7 mouse cellular contexts compared by ENCODE assay signal in genomic region chr11:87010476-87010875, GRCm38 (mm10). TPM values are rescaled to one million over a fixed set of nuclear protein-coding genes. Genes with fewer than 3 reads are reported as not detected.
DNase-seq lines count a peak whose midpoint lies in the region; ATAC-seq and TF ChIP-seq lines count a peak whose summit lies in the region.

No protein-coding gene starts in this region.

- no peak for TF ChIP-seq POLR2A in cerebellum, adult 2 months (IDR thresholded peaks at IDR 0.05; ENCODE audit: borderline replicate concordance, insufficient read depth, low read length)
- no peak for TF ChIP-seq POLR2A in kidney, adult 2 months (IDR thresholded peaks at IDR 0.05; ENCODE audit: low read depth, low read length)

- no peak overlapping the region for H3K4me2 ChIP-seq in liver, postnatal 0 days (ENCODE audit: low read depth, low read length)

- no peak for TF ChIP-seq EP300 in liver, postnatal 0 days (IDR thresholded peaks at IDR 0.05; ENCODE audit: low read depth)

- DNase-seq in 416B (ENCODE audit: low read depth), result peak; percentile 74
- DNase-seq in cerebellum, adult 2 months, result peak; percentile 69 to 79
- peak; percentile 18 for DNase-seq in gastrocnemius, postnatal 10 days
- DNase-seq in kidney, adult 2 months, result peak; percentile 82
- DNase-seq in liver, postnatal 0 days, result peak; percentile 29
- DNase-seq in retina, postnatal 1 day, result peak; percentile 87

- no peaks in the 10 kb centered on the region for H3K9me3 ChIP-seq in E14TG2a.4 (ENCODE audit: low read length)
- H3K9me3 ChIP-seq in liver, postnatal 0 days (ENCODE audit: low read length), result no peaks in the 10 kb centered on the region

- H3K27me3 ChIP-seq in E14TG2a.4 (ENCODE audit: insufficient read depth, low read length), result no peaks in the 10 kb centered on the region
- H3K27me3 ChIP-seq in cerebellum, adult 2 months (ENCODE audit: control insufficient read depth, insufficient read depth, low read length), result no peaks in the 10 kb centered on the region
- no peaks in the 10 kb centered on the region for H3K27me3 ChIP-seq in kidney, adult 2 months (replicated peaks; ENCODE audit: control insufficient read depth, insufficient read depth, low read length)
- H3K27me3 ChIP-seq in liver, postnatal 0 days (ENCODE audit: insufficient read depth, low read length), result no peaks in the 10 kb centered on the region

- no peak overlapping the region for H3K4me3 ChIP-seq in E14TG2a.4 (replicated peaks; ENCODE audit: low read length)
- no peak overlapping the region for H3K4me3 ChIP-seq in cerebellum, adult 2 months (replicated peaks; ENCODE audit: insufficient read depth, low read depth, low read length)
- H3K4me3 ChIP-seq in kidney, adult 2 months (ENCODE audit: insufficient read depth, low read depth, low read length), result no peak overlapping the region
- H3K4me3 ChIP-seq in liver, postnatal 0 days (ENCODE audit: low read depth, low read length), result no peak overlapping the region

- no peaks in the 10 kb centered on the region for H3K36me3 ChIP-seq in E14TG2a.4 (ENCODE audit: insufficient read depth, low read length)
- H3K36me3 ChIP-seq in kidney, adult 2 months (ENCODE audit: control insufficient read depth, insufficient read depth, low read length), result no peaks in the 10 kb centered on the region
- H3K36me3 ChIP-seq in liver, postnatal 0 days (replicated peaks; ENCODE audit: insufficient read depth, low read length), result no peaks in the 10 kb centered on the region

- no peaks in the 10 kb centered on the region for H3K4me1 ChIP-seq in E14TG2a.4 (replicated peaks; ENCODE audit: low read depth, low read length)
- H3K4me1 ChIP-seq in cerebellum, adult 2 months (ENCODE audit: control insufficient read depth, insufficient read depth, low read length), result no peaks in the 10 kb centered on the region
- no peaks in the 10 kb centered on the region for H3K4me1 ChIP-seq in kidney, adult 2 months (ENCODE audit: control insufficient read depth, insufficient read depth, low read length)
- H3K4me1 ChIP-seq in liver, postnatal 0 days (ENCODE audit: insufficient read depth), result no peaks in the 10 kb centered on the region

- WGBS in cerebellum, adult 2 months, result 15% methylated on average over 9 of the region's 9 CpGs
- WGBS in kidney, adult 2 months, result 18% methylated on average over 9 of the region's 9 CpGs
- WGBS in liver, postnatal 0 days (ENCODE audit: insufficient replicate concordance), result 18% methylated on average over 9 of the region's 9 CpGs

- peak; percentile 85 for TF ChIP-seq CTCF in E14TG2a.4 (conservative IDR thresholded peaks at IDR 0.05; ENCODE audit: low read length)
- TF ChIP-seq CTCF in cerebellum, adult 2 months (IDR thresholded peaks at IDR 0.05; ENCODE audit: borderline replicate concordance, insufficient read depth, low read depth, low read length), result peak; percentile 63
- peak; percentile 52 for TF ChIP-seq CTCF in kidney, adult 2 months (conservative IDR thresholded peaks at IDR 0.05; ENCODE audit: insufficient read depth, insufficient read length, low read depth, low read length)
- TF ChIP-seq CTCF in liver, postnatal 0 days (IDR thresholded peaks at IDR 0.05; ENCODE audit: low read depth), result peak; percentile 78

- peak; percentile 56; the same call in 1 of the 2 replicates for ATAC-seq in liver, postnatal 0 days

- H3K27ac ChIP-seq in cerebellum, adult 2 months (ENCODE audit: insufficient read depth, low read length), result no peak overlapping the region
- no peak overlapping the region for H3K27ac ChIP-seq in kidney, adult 2 months (ENCODE audit: insufficient read depth, low read depth, low read length)
- no peak overlapping the region for H3K27ac ChIP-seq in liver, postnatal 0 days (ENCODE audit: low read depth)

- H3K9ac ChIP-seq in liver, postnatal 0 days (replicated peaks), result no peak overlapping the region

RNA-seq across cellular contexts. Expression of gene Ypel2, which starts 17.0 kb away (rescaled TPM):
- 25.3 and 26.7 TPM in 2 replicates for polyA plus RNA-seq in cerebellum, adult 2 months (2012; rRNA removed)
- 10 to 100 TPM in 1 of 2 experiments, 1 to 10 TPM in 1; 9.8 to 11.6 TPM for total RNA-seq in gastrocnemius, postnatal 10 days (2021)
- polyA plus RNA-seq in kidney, adult 2 months (2012; rRNA removed), result 4.7 TPM in 2 replicates
- 2.1 TPM in 2 replicates for polyA plus RNA-seq in liver, postnatal 0 days (2015; fragmentation: Nextera tagmentation; extraction: Ambion mirVana)

Comparison
In these comparisons a context has a peak if more than half of its experiments do, and no peak if none do; other contexts are left out.
1. DNase-seq: peak in every context shown above with its lines; median percentile 87 in retina, postnatal 1 day; 82 in kidney, adult 2 months; 74 in 416B; 74 in cerebellum, adult 2 months; 29 in liver, postnatal 0 days; 18 in gastrocnemius, postnatal 10 days.